Mouse (Mus musculus): Measurements from ENCODE around the gene Zfp553.
"Not testable (repeated sequence)": the region's sequence is repeated elsewhere in the genome, so short reads cannot be mapped to it uniquely, and the experiment has no call there.

Zfp553 gene

DNA sequence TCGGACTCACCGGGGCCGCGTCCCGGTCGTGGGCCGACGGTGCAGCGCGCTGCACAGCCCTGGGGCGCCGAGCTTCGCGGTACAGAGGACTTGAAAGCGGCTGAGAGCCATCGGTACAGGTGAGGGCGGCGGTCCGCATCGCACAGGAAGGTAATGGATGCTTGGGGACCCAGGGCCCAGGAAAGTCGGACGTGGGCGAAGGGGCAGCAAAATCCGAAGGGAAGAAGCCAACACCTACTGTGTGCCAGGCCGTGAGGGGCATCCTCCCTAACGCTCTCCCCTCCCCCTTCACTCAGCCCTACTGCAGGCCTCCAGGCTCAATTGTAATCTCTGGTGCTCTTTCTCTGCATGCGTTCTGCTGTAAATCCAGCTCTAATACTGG is 498 bp downstream of the Zfp553 start:
- peak; percentile 69 for DNase-seq (ENCODE audit: low spot score)

GRCm38 (mm10) chr7:127233765-127234164 is 904 bp downstream of the Zfp553 start:
- DNase-seq (ENCODE audit: low spot score), result no peak

DNA sequence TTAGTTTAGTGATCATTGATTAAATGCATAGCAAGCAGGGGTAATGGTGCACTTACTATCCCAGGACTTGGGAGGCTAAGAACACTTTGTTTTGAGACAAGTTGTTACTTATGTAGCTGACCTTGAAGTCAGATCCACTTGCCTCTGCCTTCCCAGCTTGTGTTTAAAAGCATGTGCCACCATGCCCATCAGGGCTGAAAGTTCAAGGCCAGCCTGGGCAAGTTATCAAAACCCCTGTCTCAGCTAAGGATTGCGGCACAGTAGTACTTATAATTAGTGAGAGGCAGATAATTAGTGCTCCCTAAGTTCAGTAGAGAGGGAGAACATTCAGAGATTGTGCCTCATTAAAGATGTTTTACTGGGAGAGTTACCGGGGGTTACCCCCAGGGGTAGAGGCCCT is 1.9 kb downstream of the Zfp553 start:
- no peak for DNase-seq (ENCODE audit: low spot score)

DNA sequence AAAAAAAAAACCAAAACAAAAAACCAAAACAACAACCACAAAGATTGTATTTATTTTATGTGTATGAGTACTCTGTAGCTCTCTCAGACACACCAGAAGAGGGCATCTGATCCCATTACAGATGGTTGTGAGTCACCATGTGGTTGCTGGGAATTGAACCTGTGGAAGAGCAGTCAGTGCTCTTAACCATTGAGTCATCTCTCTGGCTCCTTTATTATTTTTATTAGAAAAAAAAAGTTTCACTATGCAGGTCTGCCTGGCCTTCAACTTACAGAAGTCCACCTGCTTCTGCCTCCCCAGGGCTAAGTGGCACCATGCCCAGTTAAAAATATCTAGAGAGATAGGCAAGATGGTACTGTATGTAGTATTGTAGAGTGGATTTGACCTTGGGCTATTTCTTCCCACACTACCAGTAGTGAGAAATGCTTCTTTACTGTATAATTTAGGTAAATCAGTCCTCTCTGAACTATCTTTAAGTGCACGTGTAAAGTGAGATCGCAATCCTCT is 10.6 kb downstream of the Zfp553 start:
- DNase-seq (ENCODE audit: low spot score), result no peak

DNA sequence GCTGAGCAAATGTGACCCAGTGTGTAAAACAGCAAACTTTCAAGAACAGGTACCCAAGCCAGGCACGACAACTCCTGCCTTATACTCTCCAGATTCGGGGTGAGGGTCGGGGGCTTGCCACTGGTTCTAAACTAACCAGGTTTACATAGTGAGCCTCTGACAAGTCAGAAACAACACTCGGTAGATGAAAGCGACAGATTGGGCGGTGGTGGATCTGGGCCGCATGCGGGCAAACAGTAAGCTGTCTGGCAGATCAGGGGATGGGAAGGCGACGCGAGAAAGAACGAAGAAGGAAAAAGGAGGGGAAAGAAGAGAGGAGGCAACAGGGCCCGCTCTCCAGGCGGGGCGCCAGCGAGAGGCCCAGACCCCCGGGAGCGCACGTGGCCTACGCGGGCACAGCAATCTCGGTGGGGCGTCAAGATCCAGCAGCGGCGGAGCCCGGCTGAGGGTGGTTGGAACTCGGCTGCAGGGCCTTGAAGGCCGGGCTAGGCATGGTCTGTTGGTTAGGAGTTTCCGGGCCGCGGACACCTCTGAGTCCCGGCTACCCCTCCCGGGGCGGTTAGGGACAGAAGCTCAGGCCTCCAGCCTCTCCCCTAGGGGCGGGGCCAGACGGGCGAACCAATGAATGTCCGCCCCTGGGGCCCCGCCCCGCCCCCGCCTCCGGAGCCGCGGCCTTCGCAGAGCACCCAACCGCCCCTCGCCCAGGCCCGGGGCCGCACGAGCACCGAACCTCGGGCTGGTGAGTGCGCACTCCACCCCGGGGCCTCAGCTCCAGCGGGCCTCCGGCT is 11.2 kb downstream of the Zfp553 start, which contains the start of gene Zfp771:
Zfp771 (plus strand) TSS at position 405 of the 788 bp plus-strand sequence.
- peak; percentile 94 for DNase-seq (ENCODE audit: low spot score)

- no peak for DNase-seq (ENCODE audit: low spot score)
Observed at GRCm38 (mm10) chr7:127244658-127245510, 12.0 kb downstream of the Zfp553 start.

DNA sequence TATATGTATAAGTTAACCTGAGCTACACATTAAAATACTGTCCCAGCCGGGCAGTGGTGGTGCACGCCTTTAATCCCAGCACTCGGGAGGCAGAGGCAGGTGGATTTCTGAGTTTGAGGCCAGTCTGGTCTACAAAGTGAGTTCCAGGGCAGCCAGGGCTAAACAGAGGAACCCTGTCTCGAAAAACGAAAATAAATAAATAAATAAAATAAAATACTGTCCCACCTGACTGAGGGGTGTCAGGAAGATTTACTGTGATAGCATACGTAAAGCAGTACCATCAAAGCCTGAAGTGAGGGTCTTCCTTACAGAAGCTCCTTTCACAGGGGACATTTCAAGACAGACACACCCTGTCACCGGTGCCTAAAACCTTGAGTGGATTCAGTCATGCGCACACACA is 17.6 kb downstream of the Zfp553 start:
- DNase-seq (ENCODE audit: low spot score), result not testable (repeated sequence)

GRCm38 (mm10) chr7:127252414-127252813 is 19.6 kb downstream of the Zfp553 start:
- DNase-seq (ENCODE audit: low spot score), result peak; percentile 52

DNA sequence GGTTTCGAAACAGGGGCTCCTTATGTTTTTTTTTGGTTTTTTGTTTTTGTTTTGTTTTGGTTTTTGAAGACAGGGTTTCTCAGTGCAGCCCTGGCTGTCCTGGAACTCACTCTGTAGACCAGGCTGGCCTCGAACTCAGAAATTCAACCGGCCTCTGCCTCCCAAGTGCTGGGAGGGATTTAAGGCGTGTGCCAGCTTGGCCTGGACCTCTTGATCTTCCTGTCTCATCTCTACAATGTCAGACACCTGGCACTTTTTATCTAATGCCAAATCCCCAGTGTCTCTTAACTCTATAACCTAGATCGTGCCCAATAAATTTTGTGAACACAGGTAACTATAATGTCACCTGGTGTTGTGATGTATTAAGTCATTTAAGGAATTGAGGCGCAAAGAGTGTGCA is 20.5 kb downstream of the Zfp553 start:
- no peak for DNase-seq (ENCODE audit: low spot score)

DNA sequence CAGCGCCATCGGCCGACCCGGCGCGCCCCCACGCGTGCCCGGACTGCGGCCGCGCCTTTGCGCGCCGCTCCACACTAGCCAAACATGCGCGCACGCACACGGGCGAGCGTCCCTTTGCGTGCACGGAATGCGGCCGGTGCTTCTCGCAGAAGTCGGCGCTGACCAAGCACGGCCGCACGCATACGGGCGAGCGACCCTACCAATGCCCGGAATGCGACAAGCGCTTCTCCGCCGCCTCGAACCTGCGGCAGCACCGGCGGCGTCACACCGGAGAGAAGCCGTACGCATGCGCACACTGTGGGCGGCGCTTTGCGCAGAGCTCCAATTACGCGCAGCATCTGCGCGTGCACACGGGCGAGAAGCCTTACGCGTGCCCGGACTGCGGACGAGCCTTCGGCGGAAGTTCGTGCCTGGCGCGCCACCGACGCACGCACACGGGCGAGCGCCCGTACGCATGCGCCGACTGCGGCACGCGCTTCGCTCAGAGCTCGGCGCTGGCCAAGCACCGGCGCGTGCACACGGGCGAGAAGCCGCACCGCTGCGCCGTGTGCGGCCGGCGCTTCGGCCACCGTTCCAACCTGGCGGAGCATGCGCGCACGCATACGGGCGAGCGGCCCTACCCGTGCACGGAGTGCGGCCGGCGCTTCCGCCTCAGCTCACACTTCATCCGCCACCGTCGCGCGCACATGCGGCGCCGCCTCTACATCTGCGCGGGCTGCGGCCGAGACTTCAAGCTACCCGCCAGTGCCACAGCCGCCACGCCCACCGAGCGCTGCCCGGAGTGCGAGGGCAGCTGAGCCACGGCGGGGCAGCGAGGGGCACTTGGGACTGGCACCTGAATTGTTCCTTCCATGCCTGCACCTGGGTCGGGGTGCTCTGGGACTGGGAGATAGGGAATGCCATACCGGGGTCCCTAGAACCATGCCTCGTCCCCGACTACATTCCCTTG is 21.2 kb downstream of the Zfp553 start:
- DNase-seq (ENCODE audit: low spot score), result peak; percentile 99

- DNase-seq (ENCODE audit: low spot score), result no peak
Observed at GRCm38 (mm10) chr7:127255008-127255407, 22.1 kb downstream of the Zfp553 start.

- DNase-seq (ENCODE audit: low spot score), result no peak
Observed at GRCm38 (mm10) chr7:127255965-127256364, 23.1 kb downstream of the Zfp553 start.

DNA sequence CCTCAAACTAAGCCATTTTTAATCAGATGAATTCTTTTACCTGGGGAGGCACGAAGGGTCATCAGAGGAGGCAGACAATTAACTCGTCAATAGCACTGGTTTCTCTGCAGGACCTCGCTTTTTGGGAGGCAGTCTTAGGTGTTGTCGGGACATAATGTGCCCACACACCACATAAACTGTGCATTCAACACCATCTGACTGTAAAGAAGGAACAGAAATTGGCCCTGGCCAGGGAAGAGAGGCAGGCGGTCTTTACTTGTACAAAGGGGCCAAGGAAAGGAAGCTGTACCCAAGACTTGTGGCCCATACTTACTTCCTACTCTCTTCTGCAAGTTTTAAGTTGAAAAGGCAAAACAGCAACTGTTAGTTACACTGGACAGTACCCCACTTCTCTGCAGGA is 23.7 kb downstream of the Zfp553 start:
- DNase-seq (ENCODE audit: low spot score), result no peak

DNA sequence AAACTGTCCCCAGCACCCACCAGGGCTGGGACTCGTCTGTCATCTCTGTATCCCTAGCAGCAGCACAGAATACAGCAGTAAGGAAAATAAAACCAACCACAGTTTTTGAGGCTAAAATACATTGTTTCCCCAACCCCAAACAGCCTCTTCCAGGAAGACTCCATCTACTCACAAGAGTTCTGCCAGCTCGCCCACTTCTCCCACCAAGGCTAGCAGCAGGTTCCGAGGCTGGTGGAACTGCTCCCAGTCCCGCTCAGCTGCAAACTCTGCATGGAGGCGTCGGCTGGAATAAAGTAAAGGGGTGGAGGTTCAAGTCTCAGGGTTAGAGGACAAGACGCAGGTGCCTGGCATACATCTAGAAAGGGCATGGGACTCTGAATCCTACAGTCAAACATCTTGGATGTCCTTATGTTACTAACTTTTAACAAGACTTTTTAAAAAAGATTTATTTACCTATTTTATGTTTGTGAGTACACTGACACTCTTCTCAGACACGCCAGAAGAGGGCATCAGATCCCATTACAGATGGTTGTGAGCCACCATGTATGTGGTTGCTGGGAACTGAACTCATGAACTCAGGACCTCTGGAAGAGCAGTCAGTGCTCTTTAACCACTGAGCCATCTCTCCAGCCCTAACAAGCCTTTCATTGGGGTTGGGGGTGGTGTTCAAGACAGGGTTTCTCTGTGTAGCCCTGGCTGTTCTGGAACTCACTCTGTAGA is 26.5 kb downstream of the Zfp553 start:
- no peak for DNase-seq (ENCODE audit: low spot score)

DNA sequence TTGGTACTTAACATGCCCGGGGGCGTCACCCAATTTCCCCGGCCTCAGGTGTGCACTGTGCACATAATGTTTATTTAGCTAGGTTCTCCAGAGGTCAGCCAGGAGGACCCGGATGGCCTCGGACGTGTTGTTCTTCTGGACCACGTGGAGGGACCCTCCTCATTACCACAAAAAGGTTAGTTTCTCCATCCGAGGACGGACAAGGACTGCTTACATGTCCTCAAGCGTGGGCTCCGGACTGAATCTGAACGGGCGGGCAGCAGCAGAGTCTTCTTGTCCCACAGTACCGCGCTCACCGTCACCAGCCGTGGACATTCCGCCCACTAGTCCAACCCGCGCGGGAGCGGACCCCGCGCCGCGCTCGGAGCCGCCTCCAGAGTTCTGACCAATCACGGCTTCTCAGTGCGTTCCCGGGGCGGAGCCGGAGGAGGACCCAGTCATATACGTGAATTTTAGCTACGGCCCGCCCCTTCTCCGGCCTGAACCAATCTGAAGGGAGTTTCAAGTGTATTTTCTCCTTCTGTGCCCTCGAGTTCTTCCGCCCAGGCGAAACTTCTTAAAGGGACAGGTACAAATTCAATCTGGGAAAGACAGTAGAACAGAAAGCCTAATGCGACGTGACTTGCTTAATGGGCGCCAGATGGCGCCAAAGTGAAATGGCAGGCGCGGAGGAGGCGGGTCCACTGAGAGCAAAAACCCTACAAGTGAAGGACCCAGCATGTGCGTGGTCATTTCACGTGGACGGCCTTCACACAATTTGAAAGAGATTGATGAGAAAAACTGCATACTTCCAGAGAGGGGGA is 27.6 kb downstream of the Zfp553 start, which contains the start of gene Dctpp1:
Dctpp1 (minus strand) TSS at position 401 of the 803 bp plus-strand sequence.
- peak; percentile 98 for DNase-seq (ENCODE audit: low spot score)

GRCm38 (mm10) chr7:127262218-127262961 is 29.5 kb downstream of the Zfp553 start:
- no peak for DNase-seq (ENCODE audit: low spot score)

DNA sequence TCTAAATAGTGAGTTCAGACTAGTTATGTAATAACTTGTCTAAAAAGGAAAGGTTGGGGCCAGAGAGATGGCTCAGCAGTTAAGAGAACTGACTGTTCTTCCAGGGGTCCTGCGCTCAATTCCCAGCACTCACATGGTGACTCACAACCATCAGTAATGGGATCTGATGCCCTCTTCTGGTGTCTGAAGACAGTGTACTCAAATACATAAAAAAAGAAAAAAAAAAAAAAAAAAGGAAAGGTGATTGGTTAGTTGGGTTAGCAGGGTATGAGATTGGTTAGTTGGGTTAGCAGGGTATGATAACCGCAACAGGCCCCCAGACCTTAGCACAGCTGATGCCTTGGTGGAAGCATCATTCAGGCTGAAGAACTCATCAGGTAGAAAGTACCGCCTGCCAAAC is 30.7 kb downstream of the Zfp553 start:
- no peak for DNase-seq (ENCODE audit: low spot score)

- no peak for DNase-seq (ENCODE audit: low spot score)
Observed at GRCm38 (mm10) chr7:127270256-127270655, 37.4 kb downstream of the Zfp553 start.

GRCm38 (mm10) chr7:127270666-127271065 is 37.8 kb downstream of the Zfp553 start:
- DNase-seq (ENCODE audit: low spot score), result no peak
